Mouse (Mus musculus): ENCODE data around the gene Tagln. TPM values are rescaled to one million over a fixed set of nuclear protein-coding genes. Genes with fewer than 3 reads are reported as not detected.

Gene Tagln
- polyA plus RNA-seq, 1 experiment: 222 TPM

GRCm38 (mm10) chr9:45938088-45938487, 2.2 kb upstream of the Tagln start:
- Histone ChIP-seq H3K4me3 (ENCODE audit: low read depth, low read length) (no peak overlapping the region), H3K9ac (ENCODE audit: low read depth, poor library complexity, severe bottlenecking) (no peak overlapping the region), H3K27ac (ENCODE audit: insufficient read depth, low read length) (no peak overlapping the region), H3K4me1 (ENCODE audit: control insufficient read depth, insufficient read depth, low read length) (no peaks in the 10 kb centered on the region), H3K36me3 (ENCODE audit: control insufficient read depth, insufficient read depth, low read length, poor library complexity, severe bottlenecking) (no peaks in the 10 kb centered on the region), H3K9me3 (replicated peaks; ENCODE audit: control insufficient read depth, insufficient read depth, low read length, poor library complexity, severe bottlenecking) (no peaks in the 10 kb centered on the region), H3K27me3 (ENCODE audit: control insufficient read depth, insufficient read depth, low read length, poor library complexity, severe bottlenecking) (no peaks in the 10 kb centered on the region)
- TF ChIP-seq EP300 (IDR thresholded peaks at IDR 0.05; ENCODE audit: insufficient read depth, low read depth, low read length) (no peak), CTCF (IDR thresholded peaks at IDR 0.05; ENCODE audit: low read depth, low read length) (no peak), POLR2A (IDR thresholded peaks at IDR 0.05; ENCODE audit: insufficient read depth, low read length) (no peak)

GRCm38 (mm10) chr9:45936883-45937282, 1.0 kb upstream of the Tagln start:
- no peak overlapping the region for H3K4me3 ChIP-seq (ENCODE audit: low read depth, low read length)
- H3K9me3 ChIP-seq (replicated peaks; ENCODE audit: control insufficient read depth, insufficient read depth, low read length, poor library complexity, severe bottlenecking): no peaks in the 10 kb centered on the region
- no peaks in the 10 kb centered on the region for H3K4me1 ChIP-seq (ENCODE audit: control insufficient read depth, insufficient read depth, low read length)
- TF ChIP-seq CTCF (IDR thresholded peaks at IDR 0.05; ENCODE audit: low read depth, low read length): peak; percentile 58
- TF ChIP-seq POLR2A (IDR thresholded peaks at IDR 0.05; ENCODE audit: insufficient read depth, low read length): no peak
- H3K27ac ChIP-seq (ENCODE audit: insufficient read depth, low read length): no peak overlapping the region
- H3K27me3 ChIP-seq (ENCODE audit: control insufficient read depth, insufficient read depth, low read length, poor library complexity, severe bottlenecking): no peaks in the 10 kb centered on the region
- H3K36me3 ChIP-seq (ENCODE audit: control insufficient read depth, insufficient read depth, low read length, poor library complexity, severe bottlenecking): no peaks in the 10 kb centered on the region
- no peak overlapping the region for H3K9ac ChIP-seq (ENCODE audit: low read depth, poor library complexity, severe bottlenecking)

GRCm38 (mm10) chr9:45932571-45933415, 3.1 kb downstream of the Tagln start:
- Histone ChIP-seq H3K27me3 (ENCODE audit: control insufficient read depth, insufficient read depth, low read length, poor library complexity, severe bottlenecking) (no peaks in the 10 kb centered on the region), H3K27ac (ENCODE audit: insufficient read depth, low read length) (no peak overlapping the region), H3K4me3 (ENCODE audit: low read depth, low read length) (no peak overlapping the region), H3K4me1 (ENCODE audit: control insufficient read depth, insufficient read depth, low read length) (no peaks in the 10 kb centered on the region), H3K9ac (ENCODE audit: low read depth, poor library complexity, severe bottlenecking) (no peak overlapping the region), H3K9me3 (replicated peaks; ENCODE audit: control insufficient read depth, insufficient read depth, low read length, poor library complexity, severe bottlenecking) (no peaks in the 10 kb centered on the region), H3K36me3 (ENCODE audit: control insufficient read depth, insufficient read depth, low read length, poor library complexity, severe bottlenecking) (no peaks in the 10 kb centered on the region; the same call in none of the 2 replicates)
- TF ChIP-seq CTCF (IDR thresholded peaks at IDR 0.05; ENCODE audit: low read depth, low read length) (no peak), EP300 (IDR thresholded peaks at IDR 0.05; ENCODE audit: insufficient read depth, low read depth, low read length) (no peak), POLR2A (IDR thresholded peaks at IDR 0.05; ENCODE audit: insufficient read depth, low read length) (no peak)

GRCm38 (mm10) chr9:45931958-45932357, 3.9 kb downstream of the Tagln start:
- TF ChIP-seq EP300 (IDR thresholded peaks at IDR 0.05; ENCODE audit: insufficient read depth, low read depth, low read length) (no peak), POLR2A (IDR thresholded peaks at IDR 0.05; ENCODE audit: insufficient read depth, low read length) (no peak), CTCF (IDR thresholded peaks at IDR 0.05; ENCODE audit: low read depth, low read length) (no peak)
- Histone ChIP-seq H3K4me1 (ENCODE audit: control insufficient read depth, insufficient read depth, low read length) (no peaks in the 10 kb centered on the region), H3K27ac (ENCODE audit: insufficient read depth, low read length) (no peak overlapping the region), H3K36me3 (ENCODE audit: control insufficient read depth, insufficient read depth, low read length, poor library complexity, severe bottlenecking) (peaks cover 3% of the 10 kb centered on the region), H3K9ac (ENCODE audit: low read depth, poor library complexity, severe bottlenecking) (no peak overlapping the region), H3K9me3 (replicated peaks; ENCODE audit: control insufficient read depth, insufficient read depth, low read length, poor library complexity, severe bottlenecking) (no peaks in the 10 kb centered on the region), H3K27me3 (ENCODE audit: control insufficient read depth, insufficient read depth, low read length, poor library complexity, severe bottlenecking) (no peaks in the 10 kb centered on the region), H3K4me3 (ENCODE audit: low read depth, low read length) (no peak overlapping the region)

- peaks cover 3% of the 10 kb centered on the region for H3K36me3 ChIP-seq (ENCODE audit: control insufficient read depth, insufficient read depth, low read length, poor library complexity, severe bottlenecking)
- H3K27ac ChIP-seq (ENCODE audit: insufficient read depth, low read length): no peak overlapping the region
- H3K4me3 ChIP-seq (ENCODE audit: low read depth, low read length): no peak overlapping the region
- H3K4me1 ChIP-seq (ENCODE audit: control insufficient read depth, insufficient read depth, low read length): no peaks in the 10 kb centered on the region
- no peak overlapping the region for H3K9ac ChIP-seq (ENCODE audit: low read depth, poor library complexity, severe bottlenecking)
- no peaks in the 10 kb centered on the region for H3K27me3 ChIP-seq (ENCODE audit: control insufficient read depth, insufficient read depth, low read length, poor library complexity, severe bottlenecking)
- H3K9me3 ChIP-seq (replicated peaks; ENCODE audit: control insufficient read depth, insufficient read depth, low read length, poor library complexity, severe bottlenecking): no peaks in the 10 kb centered on the region
- TF ChIP-seq POLR2A (IDR thresholded peaks at IDR 0.05; ENCODE audit: insufficient read depth, low read length) (no peak), CTCF (IDR thresholded peaks at IDR 0.05; ENCODE audit: low read depth, low read length) (no peak), EP300 (IDR thresholded peaks at IDR 0.05; ENCODE audit: insufficient read depth, low read depth, low read length) (no peak)
Observed at GRCm38 (mm10) chr9:45929285-45929684, 6.6 kb downstream of the Tagln start.

- Histone ChIP-seq H3K4me1 (ENCODE audit: control insufficient read depth, insufficient read depth, low read length) (no peaks in the 10 kb centered on the region), H3K9me3 (replicated peaks; ENCODE audit: control insufficient read depth, insufficient read depth, low read length, poor library complexity, severe bottlenecking) (no peaks in the 10 kb centered on the region), H3K36me3 (ENCODE audit: control insufficient read depth, insufficient read depth, low read length, poor library complexity, severe bottlenecking) (peaks cover 3% of the 10 kb centered on the region), H3K27ac (ENCODE audit: insufficient read depth, low read length) (no peak overlapping the region), H3K9ac (ENCODE audit: low read depth, poor library complexity, severe bottlenecking) (no peak overlapping the region), H3K27me3 (ENCODE audit: control insufficient read depth, insufficient read depth, low read length, poor library complexity, severe bottlenecking) (no peaks in the 10 kb centered on the region), H3K4me3 (ENCODE audit: low read depth, low read length) (no peak overlapping the region)
- no peak for TF ChIP-seq CTCF (IDR thresholded peaks at IDR 0.05; ENCODE audit: low read depth, low read length)
- TF ChIP-seq EP300 (IDR thresholded peaks at IDR 0.05; ENCODE audit: insufficient read depth, low read depth, low read length): no peak
- no peak for TF ChIP-seq POLR2A (IDR thresholded peaks at IDR 0.05; ENCODE audit: insufficient read depth, low read length)
Observed at GRCm38 (mm10) chr9:45919895-45920294, 16.0 kb downstream of the Tagln start.
